Mouse (Mus musculus): Measurements from ENCODE around the gene Osbpl8. TPM values are rescaled to one million over a fixed set of nuclear protein-coding genes. Genes with fewer than 3 reads are reported as not detected.

The Osbpl8 gene
- polyA plus RNA-seq, 1 experiment from 2014 or later = 8.9 TPM

GRCm38 (mm10) chr10:111159789-111160522, 4.6 kb upstream of the Osbpl8 start:
- DNase-seq (ENCODE audit: low spot score) = no peak
- Histone ChIP-seq H3K4me1 (peaks cover 11% of the 10 kb centered on the region), H3K36me3 (no peaks in the 10 kb centered on the region), H3K27ac (no peak overlapping the region), H3K9me3 (replicated peaks) (no peaks in the 10 kb centered on the region), H3K4me3 (no peak overlapping the region), H3K27me3 (ENCODE audit: low read depth, poor library complexity, severe bottlenecking) (no peaks in the 10 kb centered on the region)
- WGBS = 78% methylated on average over 5 of the region's 5 CpGs

GRCm38 (mm10) chr10:111160540-111160939, 4.0 kb upstream of the Osbpl8 start:
- Histone ChIP-seq H3K36me3 (no peaks in the 10 kb centered on the region), H3K27ac (no peak overlapping the region), H3K9me3 (replicated peaks) (no peaks in the 10 kb centered on the region), H3K4me3 (no peak overlapping the region), H3K4me1 (peaks cover 11% of the 10 kb centered on the region), H3K27me3 (ENCODE audit: low read depth, poor library complexity, severe bottlenecking) (no peaks in the 10 kb centered on the region)
- DNase-seq (ENCODE audit: low spot score) = no peak
- WGBS = 92% methylated on average over 3 of the region's 3 CpGs

DNA sequence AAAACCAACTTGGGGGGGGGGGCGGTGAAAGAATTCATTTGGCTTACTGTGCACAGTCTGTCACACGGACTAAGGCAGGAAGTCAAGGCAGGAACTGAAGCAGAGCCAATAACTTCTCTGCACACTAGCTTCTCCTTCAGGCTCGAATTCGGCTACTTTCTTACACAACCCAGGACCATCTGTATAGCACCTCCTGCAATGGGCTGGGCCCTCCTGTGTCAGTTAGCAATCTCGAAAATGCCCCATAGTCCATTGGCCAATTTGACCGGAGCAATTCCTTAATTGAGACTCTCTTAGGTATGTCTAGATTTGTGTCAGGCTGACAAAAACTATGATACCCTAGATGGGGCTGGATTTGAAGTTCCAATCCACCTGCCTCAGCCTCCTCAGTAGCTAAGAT, 3.2 kb upstream of the Osbpl8 start:
- H3K27ac ChIP-seq = no peak overlapping the region
- H3K4me3 ChIP-seq = no peak overlapping the region
- no peaks in the 10 kb centered on the region for H3K36me3 ChIP-seq
- DNase-seq (ENCODE audit: low spot score) = no peak
- H3K27me3 ChIP-seq (ENCODE audit: low read depth, poor library complexity, severe bottlenecking) = no peaks in the 10 kb centered on the region
- peaks cover 13% of the 10 kb centered on the region for H3K4me1 ChIP-seq
- H3K9me3 ChIP-seq (replicated peaks) = no peaks in the 10 kb centered on the region
- 94% methylated on average over 6 of the region's 6 CpGs for WGBS

- Histone ChIP-seq H3K9me3 (replicated peaks) (no peaks in the 10 kb centered on the region), H3K4me3 (no peak overlapping the region), H3K36me3 (no peaks in the 10 kb centered on the region), H3K27me3 (ENCODE audit: low read depth, poor library complexity, severe bottlenecking) (no peaks in the 10 kb centered on the region), H3K4me1 (peaks cover 12% of the 10 kb centered on the region), H3K27ac (no peak overlapping the region)
- WGBS = 76% methylated on average over 3 of the region's 3 CpGs
- DNase-seq (ENCODE audit: low spot score) = no peak
These were observed 1.5 kb upstream of the Osbpl8 start for GRCm38 (mm10) chr10:111163025-111163424.

DNA sequence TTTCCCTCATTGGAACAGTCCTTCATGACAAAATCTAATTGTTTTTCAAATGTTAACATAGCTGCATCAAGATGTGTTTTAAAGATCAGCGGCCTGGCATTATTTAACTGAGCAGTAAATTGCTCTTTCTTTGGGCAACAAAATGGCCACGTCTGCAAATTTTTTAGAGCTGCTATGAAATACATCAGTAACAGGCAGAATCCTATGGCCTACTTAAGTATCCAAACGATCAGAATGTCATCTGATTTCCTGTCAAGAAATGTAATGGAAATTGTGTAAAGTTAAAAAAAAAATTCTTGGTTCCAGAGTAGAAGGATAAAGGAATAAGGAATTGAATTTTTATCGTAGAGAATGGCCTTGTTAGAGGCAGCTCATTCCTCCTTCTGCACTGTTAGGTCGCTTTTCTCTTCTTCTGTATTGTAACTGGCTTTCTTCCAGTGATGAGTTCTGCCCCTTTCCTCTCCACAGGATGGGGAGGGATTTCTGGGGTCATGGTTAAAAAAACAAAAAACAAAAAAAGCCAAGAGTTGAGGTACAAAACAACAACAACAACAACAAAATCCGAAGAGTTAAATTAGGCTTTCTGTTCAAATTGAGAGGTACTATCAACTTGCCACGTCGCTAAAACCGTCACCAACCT, 831 bp upstream of the Osbpl8 start:
- WGBS = 34% methylated on average over 9 of the region's 9 CpGs

GRCm38 (mm10) chr10:111165219-111165981, 848 bp downstream of the Osbpl8 start:
- peak; percentile 74 for DNase-seq (ENCODE audit: low spot score)
- Histone ChIP-seq H3K4me1 (peaks cover 12% of the 10 kb centered on the region), H3K4me3 (peak overlapping the region; percentile 71), H3K36me3 (no peaks in the 10 kb centered on the region), H3K27ac (peak overlapping the region; percentile 90), H3K27me3 (ENCODE audit: low read depth, poor library complexity, severe bottlenecking) (no peaks in the 10 kb centered on the region), H3K9me3 (replicated peaks) (no peaks in the 10 kb centered on the region)
- WGBS = under 1% methylated on average over 52 of the region's 52 CpGs

More for the DNA sequence above, 831 bp upstream of the Osbpl8 start:
- Histone ChIP-seq H3K4me3 (peak overlapping the region; percentile 71), H3K27ac (peak overlapping the region; percentile 90), H3K27me3 (ENCODE audit: low read depth, poor library complexity, severe bottlenecking) (no peaks in the 10 kb centered on the region), H3K4me1 (peaks cover 12% of the 10 kb centered on the region), H3K36me3 (no peaks in the 10 kb centered on the region), H3K9me3 (replicated peaks) (no peaks in the 10 kb centered on the region)
- DNase-seq (ENCODE audit: low spot score) = no peak

GRCm38 (mm10) chr10:111166057-111166841, 1.7 kb downstream of the Osbpl8 start:
- DNase-seq (ENCODE audit: low spot score) = no peak
- Histone ChIP-seq H3K27me3 (ENCODE audit: low read depth, poor library complexity, severe bottlenecking) (no peaks in the 10 kb centered on the region), H3K4me3 (peak overlapping the region; percentile 71), H3K27ac (no peak overlapping the region), H3K9me3 (replicated peaks) (no peaks in the 10 kb centered on the region), H3K36me3 (no peaks in the 10 kb centered on the region), H3K4me1 (peaks cover 12% of the 10 kb centered on the region)
- WGBS = 22% methylated on average over 4 of the region's 4 CpGs

DNA sequence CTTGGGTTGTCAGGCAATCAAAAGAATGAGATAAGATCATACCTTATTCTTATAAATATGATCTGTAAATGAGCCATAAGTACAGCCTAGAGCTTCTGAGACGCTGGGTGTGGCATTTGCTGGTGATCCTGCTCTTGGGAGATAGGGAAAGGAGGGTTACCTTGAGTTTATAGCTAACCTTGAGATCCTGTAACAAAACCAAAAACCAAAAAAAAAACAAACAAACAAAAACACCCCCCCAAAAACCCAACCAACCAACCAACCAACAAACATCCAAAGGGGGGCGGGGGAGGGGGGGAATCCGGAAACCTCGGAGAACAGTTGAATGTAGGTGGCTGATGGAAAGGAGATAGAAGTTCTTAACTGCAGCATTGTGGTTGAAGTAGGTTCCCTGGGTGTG, 2.9 kb downstream of the Osbpl8 start:
- Histone ChIP-seq H3K9me3 (replicated peaks) (no peaks in the 10 kb centered on the region), H3K36me3 (no peaks in the 10 kb centered on the region), H3K27me3 (ENCODE audit: low read depth, poor library complexity, severe bottlenecking) (no peaks in the 10 kb centered on the region), H3K4me1 (peaks cover 12% of the 10 kb centered on the region), H3K27ac (no peak overlapping the region), H3K4me3 (no peak overlapping the region)
- WGBS = 88% methylated on average over 4 of the region's 4 CpGs
- DNase-seq (ENCODE audit: low spot score) = no peak

DNA sequence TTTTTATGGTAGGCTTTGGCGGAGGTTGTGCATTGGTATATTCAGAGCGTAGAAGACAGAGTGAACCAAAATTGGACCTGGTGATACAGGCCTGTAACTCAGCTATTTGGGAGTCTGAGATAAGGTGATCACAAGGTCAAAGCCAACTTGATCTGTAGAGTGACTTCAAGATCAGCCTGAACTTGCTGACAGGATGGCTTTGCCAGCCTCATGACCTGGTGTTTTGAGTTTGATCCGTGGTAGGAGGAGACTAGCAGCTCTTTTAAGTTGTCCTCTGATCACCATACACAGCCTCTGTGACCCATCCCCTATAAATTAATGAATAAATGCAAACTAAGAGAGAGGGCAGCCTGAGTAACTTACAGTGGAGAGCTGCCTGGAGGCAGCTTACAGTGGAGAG, 3.8 kb downstream of the Osbpl8 start:
- H3K27me3 ChIP-seq (ENCODE audit: low read depth, poor library complexity, severe bottlenecking) = no peaks in the 10 kb centered on the region
- H3K4me3 ChIP-seq = no peak overlapping the region
- 77% methylated on average over 3 of the region's 3 CpGs for WGBS

DNA sequence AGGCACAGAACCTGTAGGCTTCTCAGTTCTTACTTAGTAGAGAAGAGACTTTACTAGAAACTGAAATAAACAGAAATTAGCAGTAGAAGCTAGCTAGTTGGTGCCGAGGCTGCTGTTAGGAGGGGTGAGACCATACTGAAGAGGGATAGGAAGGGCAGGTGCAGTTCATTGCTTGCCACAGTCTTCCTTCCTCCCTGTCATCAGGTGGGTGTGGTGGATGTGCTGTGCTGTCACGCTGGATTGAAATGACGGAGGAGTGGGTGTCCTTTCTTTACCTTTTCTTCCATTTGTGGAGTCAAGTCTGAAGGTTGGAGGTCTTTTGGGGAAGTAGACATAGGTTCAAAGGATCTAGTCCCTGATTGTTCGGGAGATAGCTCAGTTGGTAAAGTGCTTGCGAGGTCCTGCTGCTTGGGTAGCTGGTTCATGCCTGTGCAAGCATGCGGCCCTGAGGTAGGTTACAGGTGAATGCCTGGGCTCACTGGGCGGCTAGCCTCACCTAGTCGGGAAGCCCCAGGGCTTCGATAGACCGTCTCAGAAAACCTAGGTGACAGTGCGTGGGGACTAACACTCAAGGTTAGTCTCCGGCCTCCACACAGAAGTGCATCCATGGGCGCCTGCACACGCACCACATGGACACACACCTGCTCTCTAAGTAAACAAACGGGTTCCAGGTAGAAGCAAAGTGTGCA, 6.8 kb downstream of the Osbpl8 start:
- Histone ChIP-seq H3K9me3 (replicated peaks) (no peaks in the 10 kb centered on the region), H3K27ac (no peak overlapping the region), H3K36me3 (no peaks in the 10 kb centered on the region), H3K27me3 (ENCODE audit: low read depth, poor library complexity, severe bottlenecking) (no peaks in the 10 kb centered on the region), H3K4me1 (peaks cover 3% of the 10 kb centered on the region; the same call in 1 of the 2 replicates), H3K4me3 (no peak overlapping the region)
- 91% methylated on average over 15 of the region's 15 CpGs for WGBS
- DNase-seq (ENCODE audit: low spot score) = no peak

More for the DNA sequence above, 3.8 kb downstream of the Osbpl8 start:
- Histone ChIP-seq H3K36me3 (no peaks in the 10 kb centered on the region), H3K27ac (no peak overlapping the region), H3K9me3 (replicated peaks) (no peaks in the 10 kb centered on the region), H3K4me1 (peaks cover 12% of the 10 kb centered on the region)
- DNase-seq (ENCODE audit: low spot score) = no peak

DNA sequence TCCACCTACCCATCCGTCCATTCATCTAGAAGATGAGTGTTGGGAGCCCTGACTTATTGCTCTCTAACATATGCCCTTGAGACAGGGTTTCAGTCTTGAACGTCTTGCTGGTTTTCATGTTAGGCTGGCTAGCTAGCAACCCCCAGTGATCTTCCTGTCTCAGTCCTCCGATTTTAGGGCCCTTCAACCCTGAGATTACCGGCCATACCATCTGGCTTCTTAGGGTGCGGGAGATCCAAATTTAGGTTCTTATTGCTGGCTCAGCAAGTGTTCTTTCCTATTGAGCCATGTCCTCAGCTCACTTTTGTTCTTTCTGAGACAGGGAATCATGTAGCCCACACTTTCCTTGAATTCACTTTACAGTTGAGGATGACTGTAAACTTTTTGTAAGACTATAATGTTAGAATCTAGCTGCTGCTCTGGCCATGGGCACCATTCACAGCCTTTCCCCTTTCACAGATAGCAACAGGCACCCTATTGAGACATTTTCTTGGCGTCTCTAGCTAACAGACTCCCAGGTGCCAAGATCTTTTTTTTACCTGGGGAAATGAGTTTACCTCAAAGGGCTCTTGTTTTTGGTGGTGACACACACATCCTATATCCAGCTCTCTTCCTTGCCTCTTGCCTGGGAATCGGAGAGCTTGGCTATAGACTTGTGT, 9.2 kb downstream of the Osbpl8 start:
- Histone ChIP-seq H3K36me3 (no peaks in the 10 kb centered on the region), H3K27me3 (ENCODE audit: low read depth, poor library complexity, severe bottlenecking) (no peaks in the 10 kb centered on the region), H3K9me3 (replicated peaks) (no peaks in the 10 kb centered on the region; the same call in 1 of the 2 replicates), H3K27ac (no peak overlapping the region), H3K4me3 (no peak overlapping the region), H3K4me1 (no peaks in the 10 kb centered on the region)
- no peak for DNase-seq (ENCODE audit: low spot score)
- 87% methylated on average over 7 of the region's 7 CpGs for WGBS

DNA sequence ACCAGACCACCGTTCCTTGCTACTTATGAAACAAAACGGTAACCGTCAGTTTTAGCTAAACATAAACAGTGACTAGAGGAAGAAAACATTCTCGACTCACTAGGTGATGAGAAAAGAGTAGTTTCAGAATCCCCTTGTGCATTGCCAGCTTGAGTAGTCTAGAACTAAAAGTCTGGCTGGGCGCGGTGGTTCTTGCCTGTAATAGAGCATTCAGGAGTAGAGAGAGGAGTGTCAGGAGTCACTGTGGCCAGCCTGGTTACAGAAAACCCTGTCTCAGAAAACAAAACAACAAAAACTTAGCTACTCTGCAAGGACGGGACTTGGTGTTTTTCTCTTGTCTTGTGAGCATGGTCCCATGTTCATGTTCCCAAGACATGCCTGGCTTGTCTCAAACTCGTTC, 12.8 kb downstream of the Osbpl8 start:
- H3K36me3 ChIP-seq = no peaks in the 10 kb centered on the region
- no peaks in the 10 kb centered on the region; the same call in 1 of the 2 replicates for H3K9me3 ChIP-seq (replicated peaks)
- no peak overlapping the region for H3K4me3 ChIP-seq
- H3K27ac ChIP-seq = no peak overlapping the region
- H3K27me3 ChIP-seq (ENCODE audit: low read depth, poor library complexity, severe bottlenecking) = no peaks in the 10 kb centered on the region
- DNase-seq (ENCODE audit: low spot score) = no peak
- 86% methylated on average over 8 of the region's 8 CpGs for WGBS
- no peaks in the 10 kb centered on the region for H3K4me1 ChIP-seq
